Mouse (Mus musculus): ENCODE measurements around the gene Commd8. TPM values are rescaled to one million over a fixed set of nuclear protein-coding genes. Genes with fewer than 3 reads are reported as not detected.

Gene Commd8
- 10 to 100 TPM; 42.0 to 43.7 TPM for total RNA-seq (2021)

- intact Hi-C loops (cut with DNase I), result no loop called here
- DNase-seq (ENCODE audit: low spot score), result peak; percentile 91
Observed at GRCm38 (mm10) chr5:72167594-72168284, at the start of gene Commd8. TSS of gene Commd8 (minus strand) at chr5:72168189.

- DNase-seq (ENCODE audit: low spot score), result no peak
- intact Hi-C loops (cut with DNase I), result no loop called here
Observed at GRCm38 (mm10) chr5:72211741-72212140, 43.8 kb upstream of the Commd8 start.

GRCm38 (mm10) chr5:72210812-72211139 is 42.8 kb upstream of the Commd8 start:
- DNase-seq (ENCODE audit: low spot score), result no peak
- intact Hi-C loops (cut with DNase I), result no loop called here

- DNase-seq (ENCODE audit: low spot score), result no peak
- intact Hi-C loops (cut with DNase I), result no loop called here
Observed at GRCm38 (mm10) chr5:72210123-72210811, 42.3 kb upstream of the Commd8 start.

GRCm38 (mm10) chr5:72208515-72208914 is 40.5 kb upstream of the Commd8 start:
- intact Hi-C loops (cut with DNase I), result no loop called here
- DNase-seq (ENCODE audit: low spot score), result no peak

GRCm38 (mm10) chr5:72205271-72205670 is 37.3 kb upstream of the Commd8 start:
- DNase-seq (ENCODE audit: low spot score), result no peak
- intact Hi-C loops (cut with DNase I), result no loop called here

GRCm38 (mm10) chr5:72204507-72204906 is 36.5 kb upstream of the Commd8 start:
- intact Hi-C loops (cut with DNase I), result no loop called here
- DNase-seq (ENCODE audit: low spot score), result no peak

GRCm38 (mm10) chr5:72203734-72204073 is 35.7 kb upstream of the Commd8 start:
- DNase-seq (ENCODE audit: low spot score), result no peak
- intact Hi-C loops (cut with DNase I), result no loop called here

- intact Hi-C loops (cut with DNase I), result no loop called here
- DNase-seq (ENCODE audit: low spot score), result peak; percentile 91
Observed at GRCm38 (mm10) chr5:72203028-72203733, 35.2 kb upstream of the Commd8 start.

GRCm38 (mm10) chr5:72202016-72202415 is 34.0 kb upstream of the Commd8 start:
- peak; percentile 15 for DNase-seq (ENCODE audit: low spot score)
- intact Hi-C loops (cut with DNase I), result no loop called here

- intact Hi-C loops (cut with DNase I), result no loop called here
- peak; percentile 27 for DNase-seq (ENCODE audit: low spot score)
Observed at GRCm38 (mm10) chr5:72201600-72201999, 33.6 kb upstream of the Commd8 start.

- intact Hi-C loops (cut with DNase I), result no loop called here
- DNase-seq (ENCODE audit: low spot score), result no peak
Observed at GRCm38 (mm10) chr5:72195442-72195841, 27.5 kb upstream of the Commd8 start.

- intact Hi-C loops (cut with DNase I), result loop anchor here (5.0 kb wide), 1 partner anchor 50 kb away; no protein-coding TSS in a partner anchor
Observed at GRCm38 (mm10) chr5:72191932-72192331, 23.9 kb upstream of the Commd8 start.

GRCm38 (mm10) chr5:72191154-72191553 is 23.2 kb upstream of the Commd8 start:
- no peak for DNase-seq (ENCODE audit: low spot score)
- intact Hi-C loops (cut with DNase I), result loop anchor here (5.0 kb wide), 1 partner anchor 51 kb away; no protein-coding TSS in a partner anchor

More at GRCm38 (mm10) chr5:72191932-72192331, 23.9 kb upstream of the Commd8 start:
- DNase-seq (ENCODE audit: low spot score), result no peak

GRCm38 (mm10) chr5:72184437-72185100 is 16.6 kb upstream of the Commd8 start:
- intact Hi-C loops (cut with DNase I), result no loop called here
- no peak for DNase-seq (ENCODE audit: low spot score)

- intact Hi-C loops (cut with DNase I), result no loop called here
- DNase-seq (ENCODE audit: low spot score), result no peak
Observed at GRCm38 (mm10) chr5:72183929-72184328, 15.9 kb upstream of the Commd8 start.

- intact Hi-C loops (cut with DNase I), result no loop called here
Observed at GRCm38 (mm10) chr5:72182804-72183203, 14.8 kb upstream of the Commd8 start.

GRCm38 (mm10) chr5:72181194-72181593 is 13.2 kb upstream of the Commd8 start:
- DNase-seq (ENCODE audit: low spot score), result no peak
- intact Hi-C loops (cut with DNase I), result no loop called here

More at GRCm38 (mm10) chr5:72182804-72183203, 14.8 kb upstream of the Commd8 start:
- peak; percentile 12 for DNase-seq (ENCODE audit: low spot score)

GRCm38 (mm10) chr5:72175530-72175929 is 7.5 kb upstream of the Commd8 start:
- intact Hi-C loops (cut with DNase I), result no loop called here
- DNase-seq (ENCODE audit: low spot score), result no peak

GRCm38 (mm10) chr5:72175050-72175449 is 7.1 kb upstream of the Commd8 start:
- intact Hi-C loops (cut with DNase I), result no loop called here
- no peak for DNase-seq (ENCODE audit: low spot score)
